Mouse (Mus musculus): ENCODE measurements around the gene Opcml. TPM values are rescaled to one million over a fixed set of nuclear protein-coding genes. Genes with fewer than 3 reads are reported as not detected.

Gene Opcml
- polyA plus RNA-seq, 1 experiment from 2014 or later: 0.10 TPM

DNA sequence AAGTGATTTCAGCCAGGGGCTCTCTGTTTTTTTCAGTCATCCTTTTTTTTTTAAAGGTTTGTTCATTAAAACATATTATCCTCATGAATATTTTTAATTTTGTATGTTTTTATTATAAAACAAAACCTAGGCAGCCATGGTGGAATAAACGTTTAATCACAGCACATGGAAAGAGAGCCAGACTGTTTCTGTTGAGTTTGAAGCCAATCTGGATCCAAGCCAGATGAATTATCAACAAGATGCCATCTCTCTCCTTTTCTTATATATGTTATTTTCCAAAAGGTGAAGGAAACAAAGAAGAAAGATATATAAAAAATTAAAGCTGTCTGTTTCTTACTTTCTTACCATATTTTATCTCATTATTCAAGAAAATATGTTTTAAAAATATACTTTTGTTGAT is 815.0 kb downstream of the Opcml start:
- WGBS (ENCODE audit: insufficient replicate concordance): 49% methylated on average over 1 of the region's 1 CpGs
- no peak overlapping the region for H3K27ac ChIP-seq (replicated peaks)
- ATAC-seq (ENCODE audit: insufficient read depth): no peak

DNA sequence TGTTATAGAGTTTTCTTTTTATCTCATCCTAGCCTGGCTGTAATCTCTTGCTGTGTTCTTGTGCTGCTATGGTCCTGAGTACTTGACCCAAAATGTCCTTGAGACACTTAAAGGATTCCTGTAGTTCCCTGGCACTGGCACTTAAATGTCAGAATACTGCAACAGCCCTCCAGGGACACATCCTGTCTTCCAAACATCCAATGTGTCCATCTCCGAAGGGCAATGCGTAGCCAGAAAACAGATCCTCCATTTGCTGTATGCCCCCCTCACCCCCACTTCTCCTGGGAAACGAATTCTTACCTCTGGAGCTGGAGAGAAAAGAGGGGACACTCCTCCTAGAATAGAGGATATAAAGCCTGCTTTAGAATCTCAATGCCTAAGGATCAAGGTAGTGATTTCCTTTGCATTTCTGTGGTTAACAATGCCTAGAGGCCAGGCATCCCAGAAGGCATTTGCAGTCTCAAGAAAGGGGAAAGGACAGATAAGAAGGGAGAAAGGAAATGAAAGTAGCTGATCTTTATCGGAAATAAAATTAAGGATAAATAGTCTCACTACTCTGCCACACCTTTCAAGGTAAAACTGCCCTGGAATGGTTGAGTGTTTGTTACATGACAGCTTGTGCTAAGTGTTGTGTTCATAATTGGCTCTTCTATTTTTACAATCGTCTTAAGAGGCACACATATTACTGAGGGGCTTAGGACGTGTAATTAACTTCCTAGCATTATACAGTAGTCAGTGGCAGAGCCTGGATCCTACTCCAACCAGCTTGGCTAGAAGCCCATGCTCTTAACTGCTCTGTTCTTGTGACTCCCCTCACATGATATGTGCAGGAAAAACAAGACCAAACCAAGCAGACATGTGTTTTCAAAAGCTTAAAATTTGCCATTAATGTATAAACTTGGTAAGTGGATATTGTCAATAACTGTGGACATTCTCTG is 823.4 kb downstream of the Opcml start:
- no peaks in the 10 kb centered on the region for H3K27me3 ChIP-seq
- ATAC-seq (ENCODE audit: insufficient read depth): no peak
- 45% methylated on average over 6 of the region's 6 CpGs for WGBS (ENCODE audit: insufficient replicate concordance)
- H3K9me3 ChIP-seq (replicated peaks): no peaks in the 10 kb centered on the region
- H3K9ac ChIP-seq: no peak overlapping the region
- no peak overlapping the region for H3K4me3 ChIP-seq (replicated peaks)
- no peak overlapping the region for H3K27ac ChIP-seq (replicated peaks)
- H3K4me2 ChIP-seq: no peak overlapping the region
- H3K36me3 ChIP-seq (replicated peaks): no peaks in the 10 kb centered on the region
- no peaks in the 10 kb centered on the region for H3K4me1 ChIP-seq (replicated peaks)

More for the DNA sequence above, 815.0 kb downstream of the Opcml start:
- Histone ChIP-seq H3K9ac (no peak overlapping the region), H3K4me1 (replicated peaks) (no peaks in the 10 kb centered on the region), H3K27me3 (no peaks in the 10 kb centered on the region), H3K36me3 (replicated peaks) (no peaks in the 10 kb centered on the region), H3K9me3 (replicated peaks) (no peaks in the 10 kb centered on the region), H3K4me3 (replicated peaks) (no peak overlapping the region), H3K4me2 (no peak overlapping the region)

DNA sequence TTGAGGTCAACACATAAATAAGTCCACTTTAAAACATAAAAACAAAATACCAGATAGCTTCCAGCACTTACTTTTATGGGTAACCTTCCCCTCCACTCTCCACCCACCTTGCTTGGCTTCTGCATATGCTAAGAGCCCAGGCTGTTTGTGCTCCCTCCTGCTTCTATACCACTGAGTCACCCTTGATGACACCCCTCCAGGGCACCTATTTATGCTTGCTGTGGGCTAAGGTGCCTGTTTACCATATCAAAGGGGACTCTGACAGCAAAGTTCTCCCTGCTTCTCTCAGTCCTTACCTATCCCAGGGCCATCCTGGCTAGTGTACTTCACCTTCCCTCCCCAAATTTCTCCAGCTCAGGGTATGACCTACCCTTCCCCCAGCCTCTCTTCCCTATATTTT is 824.9 kb downstream of the Opcml start:
- H3K27me3 ChIP-seq: no peaks in the 10 kb centered on the region
- no peak overlapping the region for H3K27ac ChIP-seq (replicated peaks)
- H3K4me3 ChIP-seq (replicated peaks): no peak overlapping the region
- no peaks in the 10 kb centered on the region for H3K4me1 ChIP-seq (replicated peaks)
- no peak overlapping the region for H3K4me2 ChIP-seq
- no peaks in the 10 kb centered on the region for H3K9me3 ChIP-seq (replicated peaks)
- ATAC-seq (ENCODE audit: insufficient read depth): no peak
- no peak overlapping the region for H3K9ac ChIP-seq
- H3K36me3 ChIP-seq (replicated peaks): no peaks in the 10 kb centered on the region

DNA sequence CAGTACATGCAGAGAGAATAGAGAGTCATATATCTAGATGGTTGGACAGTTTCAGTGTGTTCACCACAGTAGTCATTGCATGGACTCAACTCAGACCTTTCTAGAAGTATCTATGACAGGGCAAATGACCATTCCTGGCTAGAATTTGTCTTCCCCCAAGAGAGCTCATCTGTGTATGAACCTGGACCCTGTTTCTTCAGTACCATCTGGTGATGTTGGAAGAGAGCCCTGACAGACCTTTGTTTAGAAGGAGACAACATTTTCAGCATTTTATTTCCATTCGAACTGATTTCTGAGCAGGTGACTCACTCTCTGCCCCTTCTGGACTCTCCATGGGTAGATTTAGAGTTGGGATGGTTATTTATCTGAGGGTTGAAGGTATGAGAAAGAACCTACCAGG is 827.1 kb downstream of the Opcml start:
- no peak overlapping the region for H3K9ac ChIP-seq
- H3K27ac ChIP-seq (replicated peaks): no peak overlapping the region
- no peak overlapping the region for H3K4me2 ChIP-seq
- no peak overlapping the region for H3K4me3 ChIP-seq (replicated peaks)
- H3K4me1 ChIP-seq (replicated peaks): no peaks in the 10 kb centered on the region
- WGBS (ENCODE audit: insufficient replicate concordance): 42% methylated on average over 1 of the region's 1 CpGs
- H3K9me3 ChIP-seq (replicated peaks): no peaks in the 10 kb centered on the region
- no peaks in the 10 kb centered on the region for H3K36me3 ChIP-seq (replicated peaks)
- no peak for ATAC-seq (ENCODE audit: insufficient read depth)
- no peaks in the 10 kb centered on the region for H3K27me3 ChIP-seq

DNA sequence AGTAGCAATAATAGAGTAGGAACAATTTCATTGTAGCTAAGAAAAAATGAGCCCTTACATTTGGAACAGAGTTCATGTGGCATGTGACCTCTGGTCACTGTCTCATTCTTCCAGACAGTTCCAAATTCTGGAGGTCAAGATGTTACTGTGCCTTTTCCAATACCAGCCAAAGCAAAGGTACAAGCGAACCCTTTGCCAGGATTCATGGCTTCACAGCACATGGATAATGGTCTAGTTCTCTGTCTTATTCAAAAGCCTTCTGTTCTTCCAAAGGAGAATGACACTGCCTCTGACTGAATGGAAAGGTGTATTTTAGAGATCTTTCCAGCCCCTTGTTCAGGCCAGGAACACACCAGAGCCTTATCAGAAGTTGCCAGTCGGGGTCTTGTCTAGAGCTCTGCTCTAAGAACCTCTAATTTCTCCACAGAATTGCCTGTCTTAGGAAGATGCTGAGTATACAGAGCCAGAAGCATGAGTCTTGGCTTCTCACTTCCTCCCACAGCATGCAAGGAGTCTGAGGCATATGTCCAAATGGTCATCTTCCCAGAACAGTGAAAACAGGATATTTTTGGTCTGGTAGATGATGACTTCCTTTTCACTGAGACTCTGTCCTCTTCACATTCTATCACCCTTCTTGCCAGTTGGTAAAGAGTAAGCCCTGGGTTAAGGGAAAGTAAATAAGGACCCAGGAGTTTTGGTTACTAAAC is 827.8 kb downstream of the Opcml start:
- no peaks in the 10 kb centered on the region for H3K4me1 ChIP-seq (replicated peaks)
- WGBS (ENCODE audit: insufficient replicate concordance): 26% methylated on average over 2 of the region's 2 CpGs
- H3K9ac ChIP-seq: no peak overlapping the region
- no peak for ATAC-seq (ENCODE audit: insufficient read depth)
- no peak overlapping the region for H3K27ac ChIP-seq (replicated peaks)
- no peaks in the 10 kb centered on the region for H3K9me3 ChIP-seq (replicated peaks)
- H3K4me3 ChIP-seq (replicated peaks): no peak overlapping the region
- no peak overlapping the region for H3K4me2 ChIP-seq
- no peaks in the 10 kb centered on the region for H3K36me3 ChIP-seq (replicated peaks)
- no peaks in the 10 kb centered on the region for H3K27me3 ChIP-seq

DNA sequence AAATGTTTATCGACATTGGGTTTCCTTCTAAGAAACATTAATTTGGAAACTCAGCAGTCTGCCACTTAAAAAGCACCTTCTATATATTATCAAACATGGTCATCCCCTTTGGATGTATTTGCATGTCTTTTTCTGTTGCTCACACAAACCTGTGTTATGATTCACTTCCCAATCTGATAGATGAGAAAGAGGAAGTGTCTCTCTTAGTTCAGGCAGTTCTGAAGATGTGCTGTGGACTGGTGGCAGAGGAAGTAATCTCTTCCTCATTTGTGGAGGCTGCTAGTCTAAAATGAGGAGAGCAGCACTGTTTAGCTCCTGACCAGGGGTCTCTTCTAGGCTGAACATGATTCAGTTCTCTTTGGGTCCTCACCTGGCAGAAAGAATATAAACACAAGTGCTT is 831.4 kb downstream of the Opcml start:
- Histone ChIP-seq H3K4me3 (replicated peaks) (no peak overlapping the region), H3K27me3 (no peaks in the 10 kb centered on the region), H3K4me2 (no peak overlapping the region), H3K27ac (replicated peaks) (no peak overlapping the region), H3K9ac (no peak overlapping the region), H3K36me3 (replicated peaks) (no peaks in the 10 kb centered on the region), H3K4me1 (replicated peaks) (no peaks in the 10 kb centered on the region), H3K9me3 (replicated peaks) (no peaks in the 10 kb centered on the region)
- WGBS (ENCODE audit: insufficient replicate concordance): 76% methylated on average over 1 of the region's 1 CpGs
- ATAC-seq (ENCODE audit: insufficient read depth): no peak

DNA sequence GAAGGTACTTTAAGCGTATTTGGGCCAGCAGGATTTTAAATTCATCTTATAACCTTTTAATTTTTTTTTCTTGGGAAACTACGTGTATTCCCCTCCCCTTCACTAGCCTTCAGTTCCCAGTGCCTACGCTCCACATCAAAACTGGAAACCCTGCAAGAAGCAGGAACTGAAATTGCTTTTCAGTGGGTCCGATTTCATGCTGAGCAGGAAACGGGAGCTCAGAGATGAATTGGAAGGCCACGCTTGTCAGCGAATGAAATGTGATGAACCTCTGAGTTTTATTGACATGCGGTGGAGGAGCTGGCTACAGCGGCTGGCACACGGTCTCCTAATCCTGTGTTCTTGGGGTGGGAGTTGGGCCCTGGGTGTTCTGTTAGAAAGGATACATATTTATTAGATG is 834.3 kb downstream of the Opcml start:
- Histone ChIP-seq H3K4me3 (replicated peaks) (no peak overlapping the region), H3K9ac (no peak overlapping the region), H3K4me1 (replicated peaks) (no peaks in the 10 kb centered on the region), H3K9me3 (replicated peaks) (no peaks in the 10 kb centered on the region), H3K27ac (replicated peaks) (no peak overlapping the region), H3K36me3 (replicated peaks) (no peaks in the 10 kb centered on the region), H3K4me2 (no peak overlapping the region), H3K27me3 (no peaks in the 10 kb centered on the region)
- WGBS (ENCODE audit: insufficient replicate concordance): 65% methylated on average over 10 of the region's 10 CpGs
- ATAC-seq (ENCODE audit: insufficient read depth): no peak

DNA sequence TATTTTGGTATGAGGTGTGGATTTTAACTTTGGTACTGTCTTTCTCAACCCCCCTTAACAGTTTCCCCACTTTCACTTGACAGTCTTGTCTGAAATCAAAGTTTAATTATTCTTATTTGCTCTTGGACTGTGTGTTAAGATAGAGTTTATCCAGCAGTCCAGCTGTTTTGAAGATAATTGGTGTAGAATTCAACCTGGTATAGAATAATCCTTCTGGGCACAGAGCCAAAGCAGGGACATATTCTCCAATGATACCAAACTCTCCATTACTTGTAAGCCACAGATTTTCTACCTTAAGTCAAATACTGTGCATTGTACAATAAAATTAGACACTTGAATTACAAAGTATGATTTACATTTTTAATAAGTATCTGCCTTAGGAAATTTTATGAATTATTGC is 852.2 kb downstream of the Opcml start:
- Histone ChIP-seq H3K27ac (replicated peaks) (no peak overlapping the region), H3K4me1 (replicated peaks) (no peaks in the 10 kb centered on the region), H3K9me3 (replicated peaks) (no peaks in the 10 kb centered on the region), H3K4me3 (replicated peaks) (no peak overlapping the region), H3K27me3 (no peaks in the 10 kb centered on the region), H3K4me2 (no peak overlapping the region), H3K9ac (no peak overlapping the region), H3K36me3 (replicated peaks) (no peaks in the 10 kb centered on the region)
- no peak for ATAC-seq (ENCODE audit: insufficient read depth)

DNA sequence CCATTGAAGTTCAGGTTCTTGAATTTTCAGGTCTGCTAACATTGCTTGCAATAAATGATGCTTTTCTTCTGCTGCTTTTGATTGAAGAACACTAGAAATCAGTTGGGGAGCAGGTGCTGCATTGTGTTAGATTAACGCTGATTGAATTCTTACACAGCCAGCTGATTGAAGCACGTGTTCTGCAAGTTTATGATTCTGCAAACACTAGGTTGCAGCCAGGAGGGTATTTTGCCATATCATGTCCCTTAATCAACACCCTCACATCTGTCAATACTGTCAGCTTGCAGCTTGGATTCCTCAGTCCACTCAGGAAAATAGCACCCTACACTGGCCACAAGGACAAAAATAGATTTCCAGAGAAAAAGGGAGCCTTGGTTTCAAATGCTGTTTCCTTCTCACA is 853.5 kb downstream of the Opcml start:
- 58% methylated on average over 2 of the region's 2 CpGs for WGBS (ENCODE audit: insufficient replicate concordance)
- no peak overlapping the region for H3K4me3 ChIP-seq (replicated peaks)
- H3K36me3 ChIP-seq (replicated peaks): no peaks in the 10 kb centered on the region
- H3K27ac ChIP-seq (replicated peaks): no peak overlapping the region
- no peaks in the 10 kb centered on the region for H3K9me3 ChIP-seq (replicated peaks)
- no peak overlapping the region for H3K9ac ChIP-seq
- no peaks in the 10 kb centered on the region for H3K27me3 ChIP-seq
- ATAC-seq (ENCODE audit: insufficient read depth): no peak
- no peak overlapping the region for H3K4me2 ChIP-seq
- H3K4me1 ChIP-seq (replicated peaks): no peaks in the 10 kb centered on the region

DNA sequence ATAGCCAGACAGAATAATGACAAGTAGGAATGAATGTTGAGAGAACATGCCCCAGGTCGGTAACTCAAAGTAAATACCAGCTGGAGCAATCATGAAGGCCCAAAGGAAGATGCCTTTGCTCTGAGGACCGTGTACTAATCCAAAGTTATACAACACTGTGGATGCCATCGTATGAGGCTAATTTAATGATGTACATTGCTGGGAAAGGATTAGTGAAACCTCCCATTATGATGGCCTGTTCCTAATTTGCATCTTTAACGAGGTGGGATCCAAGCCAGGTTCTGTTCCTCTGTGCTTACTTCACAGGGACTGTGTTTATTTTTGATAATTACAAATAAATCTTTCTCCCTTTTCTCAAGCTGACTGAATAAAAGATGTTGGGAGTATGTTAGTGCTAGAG is 859.5 kb downstream of the Opcml start:
- no peaks in the 10 kb centered on the region for H3K4me1 ChIP-seq (replicated peaks)
- no peaks in the 10 kb centered on the region for H3K36me3 ChIP-seq (replicated peaks)
- H3K27ac ChIP-seq (replicated peaks): no peak overlapping the region
- H3K4me2 ChIP-seq: no peak overlapping the region
- no peak overlapping the region for H3K4me3 ChIP-seq (replicated peaks)
- H3K9ac ChIP-seq: no peak overlapping the region
- no peak for ATAC-seq (ENCODE audit: insufficient read depth)
- WGBS (ENCODE audit: insufficient replicate concordance): 39% methylated on average over 4 of the region's 4 CpGs
- no peaks in the 10 kb centered on the region for H3K27me3 ChIP-seq
- H3K9me3 ChIP-seq (replicated peaks): no peaks in the 10 kb centered on the region

DNA sequence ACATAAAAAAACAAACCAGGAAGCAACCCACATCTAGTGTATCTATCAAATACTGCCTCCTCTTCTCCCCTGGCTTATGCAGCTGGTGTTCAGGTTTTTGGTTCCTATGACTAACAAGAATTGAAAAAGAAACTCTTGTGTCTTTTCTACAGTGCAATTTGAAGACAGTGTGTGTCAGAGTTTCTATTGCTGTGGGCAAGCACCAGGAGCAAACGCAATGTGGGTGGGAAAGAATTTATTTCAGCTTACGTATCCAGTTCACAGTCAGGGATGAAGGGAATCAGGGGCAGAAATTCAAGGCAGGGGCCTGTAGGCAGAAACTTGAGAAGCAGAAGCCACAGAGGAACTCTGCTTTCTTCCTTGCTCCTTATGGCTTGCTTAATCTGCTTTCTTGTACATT is 869.4 kb downstream of the Opcml start:
- ATAC-seq (ENCODE audit: insufficient read depth): no peak
- WGBS (ENCODE audit: insufficient replicate concordance): 69% methylated on average over 2 of the region's 2 CpGs

More for the DNA sequence above, 869.4 kb downstream of the Opcml start:
- H3K9me3 ChIP-seq (replicated peaks): no peaks in the 10 kb centered on the region
- no peaks in the 10 kb centered on the region for H3K4me1 ChIP-seq (replicated peaks)
- no peak overlapping the region for H3K4me3 ChIP-seq (replicated peaks)
- H3K27me3 ChIP-seq: no peaks in the 10 kb centered on the region
- no peak overlapping the region for H3K27ac ChIP-seq (replicated peaks)
- no peak overlapping the region for H3K9ac ChIP-seq
- H3K36me3 ChIP-seq (replicated peaks): no peaks in the 10 kb centered on the region
- no peak overlapping the region for H3K4me2 ChIP-seq

All from liver, embryonic 15.5 days (tissue).